Mouse (Mus musculus) neural tube, embryonic 11.5 days (tissue): ENCODE data around the gene Ttc28. TPM values are rescaled to one million over a fixed set of nuclear protein-coding genes. Genes with fewer than 3 reads are reported as not detected.
A peak's percentile ranks its signal among the peaks of the same experiment; 100 is the strongest.

Experiments used
- ATAC-seq: fragments of 200-750 bp; cut with Nextera tagmentation; 2 replicates; pipeline ENCODE4 v1.8.0; 2017; ENCODE audit warnings: moderate number of reproducible peaks, mild to moderate bottlenecking, moderate TSS enrichment, moderate library complexity; ENCODE audit not compliant: insufficient read depth, low FRiP score, low TSS enrichment
- DNase-seq: peaks from one replicate; pipeline ENCODE4 v3.0.0-alpha.2; 2015; ENCODE audit warnings: low spot score
- H3K27ac ChIP-seq: fragments of 300-500 bp; sonication (generic); 2 replicates; pipeline ENCODE4 v1.5.1; 2014; ENCODE audit warnings: low read depth, mild to moderate bottlenecking, low read length
- H3K27me3 ChIP-seq: fragments of 300-500 bp; sonication (generic); 2 replicates; pipeline ENCODE4 v1.6.1; 2014; ENCODE audit warnings: mild to moderate bottlenecking, low read length, mixed read lengths; ENCODE audit not compliant: control insufficient read depth, insufficient read depth
- H3K36me3 ChIP-seq: fragments of 300-500 bp; sonication (generic); 2 replicates; pipeline ENCODE4 v1.6.1; 2014; ENCODE audit warnings: mild to moderate bottlenecking, low read length, moderate library complexity, mixed read lengths; ENCODE audit not compliant: control insufficient read depth, insufficient read depth
- H3K4me1 ChIP-seq: fragments of 300-500 bp; sonication (generic); 2 replicates; pipeline ENCODE4 v1.6.1; 2014; ENCODE audit warnings: low read length, mixed read lengths; ENCODE audit not compliant: control insufficient read depth, insufficient read depth
- H3K4me2 ChIP-seq: fragments of 300-500 bp; sonication (generic); 2 replicates; pipeline ENCODE4 v1.6.1; 2014; ENCODE audit warnings: low read depth, mild to moderate bottlenecking, moderate library complexity
- H3K4me3 ChIP-seq: fragments of 300-500 bp; sonication (generic); 2 replicates; pipeline ENCODE4 v1.5.1; 2014; ENCODE audit warnings: low read depth, low read length
- H3K9ac ChIP-seq: fragments of 300-500 bp; sonication (generic); 2 replicates; pipeline ENCODE4 v1.6.1; 2014; ENCODE audit warnings: mild to moderate bottlenecking, low read length
- H3K9me3 ChIP-seq: fragments of 300-500 bp; sonication (generic); 2 replicates; pipeline ENCODE4 v1.6.1; 2016; ENCODE audit warnings: low read length; ENCODE audit not compliant: control insufficient read depth
- WGBS: fragments of 180-500 bp; shearing (Covaris S2); extraction: QIAGEN DNeasy Blood & Tissue Kit; methylation state at CpG from one replicate; pipeline ENCODE4 v1.1.7; 2014; 5-methylcytosine and 5-hydroxymethylcytosine counted together
- polyA plus RNA-seq: library from polyadenylated mRNA; unstranded; fragments of >200 nt; fragmentation: Nextera tagmentation; extraction: Ambion mirVana; gene quantifications from 2 replicates; pipeline ENCODE4 v1.2.1, GENCODE M21; 2014

Gene Ttc28
- polyA plus RNA-seq, 1 experiment from 2014 or later, result 16.1 TPM

GRCm38 (mm10) chr5:111229041-111229394 lies 349.4 kb downstream of the Ttc28 start:
- no peak overlapping the region for H3K4me3 ChIP-seq
- H3K4me2 ChIP-seq, result no peak overlapping the region
- no peak for DNase-seq
- no peaks in the 10 kb centered on the region for H3K9me3 ChIP-seq
- no peaks in the 10 kb centered on the region for H3K27me3 ChIP-seq
- no peak for ATAC-seq
- no peaks in the 10 kb centered on the region; the same call in 1 of the 2 replicates for H3K36me3 ChIP-seq
- peak overlapping the region; percentile 54 for H3K27ac ChIP-seq
- 0 out of 2 replicates have a peak overlapping the region, but pooled peaks have one; percentile 3 for H3K9ac ChIP-seq
- 67% methylated on average over 12 of the region's 12 CpGs for WGBS
- H3K4me1 ChIP-seq, result peaks cover 67% of the 10 kb centered on the region

GRCm38 (mm10) chr5:111229671-111230070 lies 350.1 kb downstream of the Ttc28 start:
- WGBS, result 62% methylated on average over 3 of the region's 3 CpGs
- Histone ChIP-seq H3K27ac (peak overlapping the region; percentile 29; the same call in 1 of the 2 replicates), H3K4me1 (peaks cover 65% of the 10 kb centered on the region), H3K9ac (no peak overlapping the region; the same call in 1 of the 2 replicates), H3K9me3 (no peaks in the 10 kb centered on the region), H3K36me3 (no peaks in the 10 kb centered on the region; the same call in 1 of the 2 replicates), H3K27me3 (no peaks in the 10 kb centered on the region), H3K4me2 (no peak overlapping the region), H3K4me3 (no peak overlapping the region)
- DNase-seq (no peak), ATAC-seq (no peak)

- no peak overlapping the region for H3K4me3 ChIP-seq
- ATAC-seq, result no peak
- 67% methylated on average over 13 of the region's 13 CpGs for WGBS
- H3K9me3 ChIP-seq, result no peaks in the 10 kb centered on the region
- H3K4me2 ChIP-seq, result no peak overlapping the region
- H3K9ac ChIP-seq, result no peak overlapping the region
- no peaks in the 10 kb centered on the region for H3K27me3 ChIP-seq
- peaks cover 59% of the 10 kb centered on the region for H3K4me1 ChIP-seq
- no peak for DNase-seq
- H3K27ac ChIP-seq, result no peak overlapping the region; the same call in 1 of the 2 replicates
- no peaks in the 10 kb centered on the region; the same call in 1 of the 2 replicates for H3K36me3 ChIP-seq
These were observed 351.4 kb downstream of the Ttc28 start for GRCm38 (mm10) chr5:111231044-111231443.

GRCm38 (mm10) chr5:111231769-111232168 lies 352.2 kb downstream of the Ttc28 start:
- peaks cover 57% of the 10 kb centered on the region for H3K4me1 ChIP-seq
- DNase-seq (no peak), ATAC-seq (peak; percentile 82)
- no peak overlapping the region for H3K4me3 ChIP-seq
- no peaks in the 10 kb centered on the region for H3K9me3 ChIP-seq
- no peaks in the 10 kb centered on the region for H3K27me3 ChIP-seq
- 36% methylated on average over 1 of the region's 1 CpGs for WGBS
- H3K27ac ChIP-seq, result 0 out of 2 replicates have a peak overlapping the region, but pooled peaks have one; percentile 53
- no peaks in the 10 kb centered on the region; the same call in 1 of the 2 replicates for H3K36me3 ChIP-seq
- H3K4me2 ChIP-seq, result no peak overlapping the region
- peak overlapping the region; percentile 6; the same call in 1 of the 2 replicates for H3K9ac ChIP-seq

- Histone ChIP-seq H3K9ac (peak overlapping the region; percentile 3; the same call in 1 of the 2 replicates), H3K9me3 (no peaks in the 10 kb centered on the region), H3K27me3 (no peaks in the 10 kb centered on the region), H3K27ac (no peak overlapping the region), H3K36me3 (no peaks in the 10 kb centered on the region; the same call in 1 of the 2 replicates), H3K4me2 (no peak overlapping the region), H3K4me3 (no peak overlapping the region), H3K4me1 (peaks cover 43% of the 10 kb centered on the region)
- DNase-seq (no peak), ATAC-seq (no peak)
- 59% methylated on average over 24 of the region's 24 CpGs for WGBS
These were observed 353.6 kb downstream of the Ttc28 start for GRCm38 (mm10) chr5:111233022-111233709.

DNA sequence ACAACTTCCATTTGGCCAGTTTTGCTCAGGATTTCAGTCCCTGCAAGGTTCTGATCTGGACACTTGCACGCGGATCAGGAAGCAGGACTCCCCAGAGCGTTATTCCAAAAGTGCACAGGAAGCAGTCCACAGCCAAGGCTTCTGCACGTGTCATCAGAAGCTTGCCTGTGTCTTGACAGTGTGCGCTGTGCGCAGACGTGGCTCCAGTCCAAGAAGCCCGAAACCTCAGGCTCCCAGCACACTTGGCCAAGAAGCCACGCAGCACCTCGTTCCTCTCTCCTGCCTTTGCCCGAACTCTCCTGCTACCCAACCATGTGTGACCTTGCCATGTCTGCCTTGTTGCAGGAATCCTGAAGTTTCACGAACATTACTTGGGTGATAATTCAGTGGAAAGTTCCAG lies 355.5 kb downstream of the Ttc28 start:
- H3K36me3 ChIP-seq, result 0 out of 2 replicates have a peak, but pooled peaks cover 2% of the 10 kb centered on the region
- H3K27ac ChIP-seq, result no peak overlapping the region
- no peak overlapping the region for H3K4me2 ChIP-seq
- no peaks in the 10 kb centered on the region for H3K9me3 ChIP-seq
- no peaks in the 10 kb centered on the region for H3K27me3 ChIP-seq
- H3K4me3 ChIP-seq, result no peak overlapping the region
- 92% methylated on average over 12 of the region's 12 CpGs for WGBS
- DNase-seq, result no peak
- H3K9ac ChIP-seq, result no peak overlapping the region
- ATAC-seq, result no peak
- H3K4me1 ChIP-seq, result peaks cover 29% of the 10 kb centered on the region

DNA sequence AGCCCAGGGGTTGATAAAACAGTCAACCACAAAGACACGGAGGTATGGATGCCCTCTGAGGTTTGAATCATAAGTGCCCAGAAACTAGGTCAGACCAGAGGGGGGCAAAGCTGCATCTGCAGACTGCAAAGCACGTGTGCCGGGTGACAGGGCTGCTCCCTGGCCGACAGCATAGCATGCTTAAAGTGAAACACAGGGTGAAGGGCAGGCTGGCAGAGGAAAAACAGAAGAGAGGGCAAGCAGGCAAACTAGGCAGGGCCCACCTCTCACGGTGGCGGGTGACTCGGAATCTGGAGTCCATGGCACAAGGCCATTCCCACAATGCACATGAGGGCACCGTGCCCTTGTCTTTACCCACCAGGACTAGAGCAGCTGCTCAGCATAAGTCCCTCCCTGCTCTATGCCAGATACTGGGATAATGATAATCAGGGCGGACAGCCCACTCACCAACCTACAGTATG lies 357.6 kb downstream of the Ttc28 start:
- ATAC-seq (no peak), DNase-seq (no peak)
- H3K36me3 ChIP-seq, result 0 out of 2 replicates have a peak, but pooled peaks cover 2% of the 10 kb centered on the region
- no peak overlapping the region for H3K27ac ChIP-seq
- H3K9me3 ChIP-seq, result no peaks in the 10 kb centered on the region
- WGBS, result 91% methylated on average over 9 of the region's 9 CpGs
- H3K27me3 ChIP-seq, result no peaks in the 10 kb centered on the region
- no peak overlapping the region for H3K9ac ChIP-seq
- no peak overlapping the region for H3K4me3 ChIP-seq
- H3K4me2 ChIP-seq, result no peak overlapping the region
- H3K4me1 ChIP-seq, result peaks cover 12% of the 10 kb centered on the region

- H3K9me3 ChIP-seq, result no peaks in the 10 kb centered on the region
- 0 out of 2 replicates have a peak, but pooled peaks cover 2% of the 10 kb centered on the region for H3K36me3 ChIP-seq
- no peaks in the 10 kb centered on the region for H3K27me3 ChIP-seq
- ATAC-seq (no peak), DNase-seq (no peak)
- peaks cover 10% of the 10 kb centered on the region for H3K4me1 ChIP-seq
- H3K9ac ChIP-seq, result no peak overlapping the region
- H3K4me2 ChIP-seq, result no peak overlapping the region
- no peak overlapping the region for H3K4me3 ChIP-seq
- H3K27ac ChIP-seq, result no peak overlapping the region
- 39% methylated on average over 7 of the region's 7 CpGs for WGBS
These were observed 359.6 kb downstream of the Ttc28 start for GRCm38 (mm10) chr5:111239223-111239622.
